Mouse (Mus musculus) central nervous system, embryonic 11.5 days (tissue): ENCODE results near the gene Abhd16b. TPM values are rescaled to one million over a fixed set of nuclear protein-coding genes. Genes with fewer than 3 reads are reported as not detected.

Experiments
- polyA plus RNA-seq: library from polyadenylated mRNA; depleted of rRNA; stranded (reverse); fragments of >200 nt; gene quantifications from 2 replicates; pipeline ENCODE4 v1.2.3, GENCODE M21; 2012; rRNA removed

Gene Abhd16b
- not detected in 2 replicates for polyA plus RNA-seq

DNA sequence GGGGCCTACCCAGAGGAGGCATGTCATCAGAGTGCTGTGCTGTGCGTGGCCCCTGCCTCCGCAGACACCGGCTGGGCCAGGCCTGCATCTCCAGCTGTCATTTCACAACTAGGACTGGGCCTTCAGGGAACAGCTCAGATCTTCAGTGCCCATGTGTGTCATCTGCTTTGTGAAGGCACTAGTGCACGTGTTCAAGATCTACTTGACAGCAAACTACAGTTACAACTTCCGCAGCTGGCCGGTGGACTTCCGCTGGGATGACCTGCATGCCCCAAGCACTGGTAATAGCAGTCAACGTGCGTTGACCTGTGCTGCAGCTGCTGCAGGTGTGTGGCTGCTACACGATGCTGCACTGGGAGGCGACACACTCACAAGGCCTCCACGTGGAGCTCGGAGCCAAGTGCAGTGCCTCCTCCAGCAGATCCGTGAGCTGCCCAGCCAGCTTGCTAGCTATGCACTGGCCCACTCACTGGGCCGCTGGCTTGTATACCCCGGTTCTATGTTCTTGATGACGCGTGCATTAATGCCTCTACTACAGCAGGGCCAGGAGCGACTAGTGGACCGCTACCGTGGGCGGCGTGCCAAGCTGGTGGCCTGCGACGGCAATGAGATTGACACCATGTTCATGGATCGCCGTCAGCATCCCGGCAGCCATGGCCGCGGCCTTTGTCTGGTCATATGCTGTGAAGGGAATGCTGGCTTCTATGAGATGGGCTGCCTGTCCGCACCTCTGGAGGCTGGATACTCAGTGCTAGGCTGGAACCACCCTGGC, at the start of gene Abhd16b:
TSS of gene Abhd16b (plus strand) at position 51 of the 772 bp plus-strand sequence.

GRCm38 (mm10) chr2:181459153-181459672, 33.8 kb upstream of the Abhd16b start, which contains the start of gene Zbtb46:
Gene Zbtb46, minus strand, starts transcription at chr2:181459426.

GRCm38 (mm10) chr2:181496831-181497547, 4.0 kb downstream of the Abhd16b start, which contains the start of gene Tpd52l2:
Gene Tpd52l2, plus strand, starts transcription at chr2:181497142.

DNA sequence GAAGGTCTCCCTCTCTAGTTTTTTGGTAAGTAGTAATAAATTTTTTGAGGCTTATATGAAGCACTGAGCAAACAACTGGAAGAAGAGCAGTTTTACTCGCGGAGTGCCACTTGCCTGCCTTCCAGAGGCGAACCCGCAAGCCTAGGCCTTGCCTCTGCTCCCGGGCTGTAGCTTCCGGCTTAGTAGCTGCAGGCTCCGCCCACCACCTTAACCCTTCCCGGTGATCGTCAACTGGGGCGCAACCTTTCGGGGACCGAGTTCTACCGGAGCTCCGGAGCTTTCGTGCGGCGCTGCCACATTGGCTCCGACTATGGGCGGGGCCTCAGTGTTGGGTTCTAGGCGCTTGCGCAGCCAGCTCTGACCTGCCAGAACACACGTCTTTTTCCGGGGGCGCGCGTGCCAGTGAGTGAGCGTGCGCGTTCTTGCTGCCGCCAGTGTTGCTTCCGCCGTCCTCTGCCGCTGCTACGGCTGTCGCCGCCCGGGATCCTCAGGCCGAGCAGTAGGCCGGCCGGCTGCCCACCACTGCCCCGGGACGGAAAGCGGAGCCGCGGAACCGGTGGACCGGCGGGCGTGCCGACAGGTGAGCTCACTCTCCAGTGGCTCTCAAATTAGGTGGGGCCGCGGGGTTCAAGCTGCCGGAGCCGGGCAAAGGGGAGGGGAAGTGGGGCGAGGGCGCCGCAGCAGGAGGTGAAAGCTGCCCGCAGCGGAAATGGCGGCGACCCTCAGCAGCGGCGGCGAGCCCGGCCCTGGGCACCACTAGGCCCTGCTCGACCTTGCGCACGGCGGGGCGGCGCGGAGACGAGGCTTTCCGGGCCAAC, 27.3 kb downstream of the Abhd16b start, which contains the start of gene Dnajc5:
TSS of gene Dnajc5 (plus strand) at position 368 of the 818 bp plus-strand sequence.

Other genes starting within 250 kb of the Abhd16b start
- gene Gmeb2, start 205.2 kb upstream of the Abhd16b start, polyA plus RNA-seq: 21.5 and 33.3 TPM in 2 replicates
- 166 and 354 TPM in 2 replicates for gene Stmn3, start 178.7 kb upstream of the Abhd16b start, polyA plus RNA-seq
- 98.4 and 116 TPM in 2 replicates for gene Rtel1, start 173.5 kb upstream of the Abhd16b start, polyA plus RNA-seq
- gene Zgpat, start 128.3 kb upstream of the Abhd16b start, polyA plus RNA-seq: 63.2 and 85.0 TPM in 2 replicates
- 86.3 and 95.1 TPM in 2 replicates for gene Arfrp1, start 127.8 kb upstream of the Abhd16b start, polyA plus RNA-seq
- 38.4 and 60.0 TPM in 2 replicates for gene Lime1, start 113.1 kb upstream of the Abhd16b start, polyA plus RNA-seq
- gene Zbtb46, start 33.8 kb upstream of the Abhd16b start, polyA plus RNA-seq: 11.8 and 16.4 TPM in 2 replicates
- gene Tpd52l2, start 3.9 kb downstream of the Abhd16b start, polyA plus RNA-seq: 137 and 215 TPM in 2 replicates
- 72.3 and 86.8 TPM in 2 replicates for gene Dnajc5, start 27.3 kb downstream of the Abhd16b start, polyA plus RNA-seq
- 59.6 and 92.4 TPM in 2 replicates for gene Uckl1, start 91.7 kb downstream of the Abhd16b start, polyA plus RNA-seq
- gene Prpf6, start 98.7 kb downstream of the Abhd16b start, polyA plus RNA-seq: 50.4 and 77.7 TPM in 2 replicates
- gene Zfp512b, start 99.6 kb downstream of the Abhd16b start, polyA plus RNA-seq: 86.1 and 97.7 TPM in 2 replicates
- 27.2 and 38.4 TPM in 2 replicates for gene Samd10, start 106.0 kb downstream of the Abhd16b start, polyA plus RNA-seq
- gene Gm29797, start 163.8 kb downstream of the Abhd16b start, polyA plus RNA-seq: 0.22 and 0.30 TPM in 2 replicates
- 12.0 and 20.4 TPM in 2 replicates for gene Sox18, start 178.4 kb downstream of the Abhd16b start, polyA plus RNA-seq
- gene Tcea2, start 187.1 kb downstream of the Abhd16b start, polyA plus RNA-seq: 43.7 and 63.4 TPM in 2 replicates
- 42.2 and 74.8 TPM in 2 replicates for gene Rgs19, start 200.8 kb downstream of the Abhd16b start, polyA plus RNA-seq
- gene Lkaaear1, start 205.2 kb downstream of the Abhd16b start, polyA plus RNA-seq: not detected in 2 replicates
- gene Oprl1, start 221.8 kb downstream of the Abhd16b start, polyA plus RNA-seq: 16.4 and 19.8 TPM in 2 replicates